Mouse (Mus musculus) ES-E14 (cell line): ENCODE measurements around the gene Tmem109.

Experiments used
- CHD2 ChIP-seq: IDR thresholded peaks from 2 replicates; pipeline ENCODE4 v1.6.1; 2014; ENCODE audit warnings: mild to moderate bottlenecking, low read depth, low read length, inconsistent platforms
- HCFC1 ChIP-seq: IDR thresholded peaks from 2 replicates; pipeline ENCODE4 v1.6.1; 2012; ENCODE audit warnings: low read length, inconsistent platforms, borderline replicate concordance; ENCODE audit not compliant: insufficient read depth
- MAFK ChIP-seq: IDR thresholded peaks from 2 replicates; pipeline ENCODE4 v1.6.1; 2014; ENCODE audit warnings: mild to moderate bottlenecking, low read depth, low read length, inconsistent platforms; ENCODE audit not compliant: insufficient read depth
- ZC3H11A ChIP-seq: IDR thresholded peaks from 2 replicates; pipeline ENCODE4 v1.6.1; 2012; ENCODE audit warnings: low read depth, mild to moderate bottlenecking, inconsistent platforms, low read length, borderline replicate concordance
- ZNF384 ChIP-seq: IDR thresholded peaks from 2 replicates; pipeline ENCODE4 v1.6.1; 2012; ENCODE audit warnings: low read depth, low read length, inconsistent platforms

DNA sequence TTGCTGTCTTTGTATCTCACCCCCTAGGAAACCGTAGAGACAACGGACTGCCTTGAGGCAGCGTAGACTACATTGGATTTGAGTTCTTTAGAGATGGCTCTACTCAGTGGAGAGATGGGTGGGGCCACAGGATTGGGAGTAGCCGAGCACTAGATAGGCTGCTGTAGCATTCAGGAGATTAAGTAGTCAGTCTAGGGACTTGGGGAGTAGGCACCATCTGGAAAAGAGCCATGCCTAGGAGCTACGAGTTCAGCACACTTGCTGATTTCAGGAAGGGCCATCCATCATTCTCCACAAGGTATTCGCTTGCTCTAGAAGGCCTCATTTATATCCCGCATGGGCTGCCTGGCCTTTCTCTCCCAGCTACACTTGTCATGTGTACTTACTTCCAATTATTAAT lies 35.7 kb downstream of the Tmem109 start:
- TF ChIP-seq ZC3H11A (no peak), CHD2 (no peak), ZNF384 (no peak), HCFC1 (no peak), MAFK (no peak)
